Mouse (Mus musculus) G1E (cell line): ENCODE measurements at regions not wholly inside any gene's neighbourhood (a gene's known extent, or its start where the extent isn't known, plus 50 kb on each side); places are given as distances from the start of the nearest gene placed in this dataset.

Source experiments
- ATAC-seq: 2 replicates; pipeline ENCODE4 v1.8.0; 2016; ENCODE audit warnings: mild to moderate bottlenecking; ENCODE audit not compliant: insufficient number of reproducible peaks, poor library complexity, low FRiP score, severe bottlenecking; ENCODE audit errors: extremely low read depth
- DNase-seq: peaks from one replicate; pipeline ENCODE4 v3.0.0; 2012; ENCODE audit warnings: low spot score
- H3K27me3 ChIP-seq: 2 replicates; pipeline ENCODE4 v1.6.1; 2012; ENCODE audit warnings: mild to moderate bottlenecking, low read length, inconsistent platforms; ENCODE audit not compliant: insufficient read depth
- H3K36me3 ChIP-seq: replicated peaks from 2 replicates; pipeline ENCODE3; 2012; ENCODE audit warnings: mild to moderate bottlenecking, inconsistent platforms
- H3K4me1 ChIP-seq: 2 replicates; pipeline ENCODE4 v1.6.1; 2012; ENCODE audit warnings: low read depth, low read length, inconsistent platforms, mixed read lengths; ENCODE audit not compliant: insufficient read depth
- H3K4me3 ChIP-seq: 2 replicates; pipeline ENCODE4 v1.5.1; 2012; ENCODE audit warnings: low read depth, mild to moderate bottlenecking, inconsistent platforms, low read length, moderate library complexity, mixed read lengths
- H3K9me3 ChIP-seq: replicated peaks from 2 replicates; pipeline ENCODE4 v1.6.1; 2012; ENCODE audit warnings: inconsistent platforms
- CTCF ChIP-seq: IDR thresholded peaks from 2 replicates; pipeline ENCODE4 v1.5.1; 2012; ENCODE audit warnings: low read depth, low read length, inconsistent platforms, mixed read lengths
- GATA1 ChIP-seq: IDR thresholded peaks from 2 replicates; pipeline ENCODE4 v1.6.1; 2012; ENCODE audit warnings: borderline replicate concordance, low read length, inconsistent platforms, mixed read lengths
- GATA2 ChIP-seq: IDR thresholded peaks from 2 replicates; pipeline ENCODE4 v1.6.1; 2012; ENCODE audit warnings: low read depth, low read length, inconsistent platforms, borderline replicate concordance
- POLR2AphosphoS5 ChIP-seq: IDR thresholded peaks from 2 replicates; pipeline ENCODE4 v1.6.1; 2012; ENCODE audit warnings: low read depth, low read length, inconsistent platforms; ENCODE audit not compliant: insufficient replicate concordance
- TAL1 ChIP-seq: conservative IDR thresholded peaks from 2 replicates; pipeline ENCODE4 v1.6.1; 2012; ENCODE audit warnings: low read depth, low read length, inconsistent platforms, mixed read lengths

GRCm38 (mm10) chr5:148756246-148756930, 172.7 kb downstream of the Katnal1 start:
- H3K4me1 ChIP-seq, result no peaks in the 10 kb centered on the region
- H3K27me3 ChIP-seq, result no peaks in the 10 kb centered on the region
- TF ChIP-seq CTCF (no peak), GATA1 (no peak), GATA2 (no peak), TAL1 (no peak), POLR2AphosphoS5 (no peak)
- H3K4me3 ChIP-seq, result no peak overlapping the region
- DNase-seq, result no peak
- no peak for ATAC-seq
- H3K9me3 ChIP-seq, result peaks cover 74% of the 10 kb centered on the region
- no peaks in the 10 kb centered on the region for H3K36me3 ChIP-seq

- Histone ChIP-seq H3K36me3 (no peaks in the 10 kb centered on the region), H3K4me3 (no peak overlapping the region), H3K9me3 (peaks cover 72% of the 10 kb centered on the region), H3K4me1 (no peaks in the 10 kb centered on the region), H3K27me3 (no peaks in the 10 kb centered on the region)
- ATAC-seq (no peak), DNase-seq (no peak)
- TF ChIP-seq GATA1 (no peak), CTCF (no peak), TAL1 (no peak), POLR2AphosphoS5 (no peak), GATA2 (no peak)
These were observed 173.3 kb downstream of the Katnal1 start for GRCm38 (mm10) chr5:148755807-148756206.

- no peaks in the 10 kb centered on the region for H3K36me3 ChIP-seq
- no peaks in the 10 kb centered on the region for H3K27me3 ChIP-seq
- no peak overlapping the region for H3K4me3 ChIP-seq
- no peaks in the 10 kb centered on the region for H3K4me1 ChIP-seq
- peaks cover 70% of the 10 kb centered on the region for H3K9me3 ChIP-seq
- ATAC-seq (no peak), DNase-seq (no peak)
- TF ChIP-seq GATA2, result no peak
- no peak for TF ChIP-seq GATA1
- TF ChIP-seq POLR2AphosphoS5, result no peak
These were observed 174.2 kb downstream of the Katnal1 start for GRCm38 (mm10) chr5:148754896-148755295.

- no peak for ATAC-seq
- Histone ChIP-seq H3K4me3 (no peak overlapping the region), H3K4me1 (no peaks in the 10 kb centered on the region), H3K27me3 (no peaks in the 10 kb centered on the region), H3K9me3 (peaks cover 67% of the 10 kb centered on the region), H3K36me3 (no peaks in the 10 kb centered on the region)
- DNase-seq, result no peak
- TF ChIP-seq CTCF (no peak), GATA2 (no peak), POLR2AphosphoS5 (no peak), TAL1 (no peak), GATA1 (no peak)
These were observed 174.8 kb downstream of the Katnal1 start for GRCm38 (mm10) chr5:148754363-148754762.

GRCm38 (mm10) chr5:148753457-148753856, 175.7 kb downstream of the Katnal1 start:
- ATAC-seq, result no peak

GRCm38 (mm10) chr5:148751980-148752379, 177.1 kb downstream of the Katnal1 start:
- DNase-seq, result no peak
- Histone ChIP-seq H3K9me3 (peaks cover 69% of the 10 kb centered on the region), H3K4me3 (no peak overlapping the region), H3K36me3 (no peaks in the 10 kb centered on the region), H3K27me3 (no peaks in the 10 kb centered on the region), H3K4me1 (no peaks in the 10 kb centered on the region)
- TF ChIP-seq TAL1 (no peak), CTCF (no peak), GATA1 (no peak), POLR2AphosphoS5 (no peak), GATA2 (no peak)
- no peak for ATAC-seq

More at GRCm38 (mm10) chr5:148753457-148753856, 175.7 kb downstream of the Katnal1 start:
- Histone ChIP-seq H3K4me1 (no peaks in the 10 kb centered on the region), H3K9me3 (peaks cover 66% of the 10 kb centered on the region), H3K36me3 (no peaks in the 10 kb centered on the region), H3K27me3 (no peaks in the 10 kb centered on the region), H3K4me3 (no peak overlapping the region)
- no peak for DNase-seq
- TF ChIP-seq POLR2AphosphoS5 (no peak), TAL1 (no peak), CTCF (no peak), GATA1 (no peak), GATA2 (no peak)
